Mouse (Mus musculus) heart, adult 2 months (tissue): ENCODE results near the gene Atp6v1a.

Experiments
- CTCF ChIP-seq: fragments of 200-600 bp; IDR thresholded peaks from 2 replicates; pipeline ENCODE4 v1.8.1; 2022; ENCODE audit warnings: antibody characterized with exemption, mild to moderate bottlenecking, moderate library complexity
- EP300 ChIP-seq: fragments of 200-500 bp; IDR thresholded peaks from 2 replicates; pipeline ENCODE4 v1.6.1; 2011; ENCODE audit warnings: low read depth, low read length, control low read depth; ENCODE audit not compliant: insufficient read depth
- POLR2A ChIP-seq: fragments of 200-500 bp; IDR thresholded peaks from 2 replicates; pipeline ENCODE4 v1.6.1; 2011; ENCODE audit warnings: mild to moderate bottlenecking, low read depth, low read length, control low read depth; ENCODE audit not compliant: insufficient read depth

- TF ChIP-seq CTCF (no peak), POLR2A (no peak), EP300 (no peak)
These were observed 45.3 kb upstream of the Atp6v1a start for GRCm38 (mm10) chr16:44184769-44185168.
